In the genomic region with DNA sequence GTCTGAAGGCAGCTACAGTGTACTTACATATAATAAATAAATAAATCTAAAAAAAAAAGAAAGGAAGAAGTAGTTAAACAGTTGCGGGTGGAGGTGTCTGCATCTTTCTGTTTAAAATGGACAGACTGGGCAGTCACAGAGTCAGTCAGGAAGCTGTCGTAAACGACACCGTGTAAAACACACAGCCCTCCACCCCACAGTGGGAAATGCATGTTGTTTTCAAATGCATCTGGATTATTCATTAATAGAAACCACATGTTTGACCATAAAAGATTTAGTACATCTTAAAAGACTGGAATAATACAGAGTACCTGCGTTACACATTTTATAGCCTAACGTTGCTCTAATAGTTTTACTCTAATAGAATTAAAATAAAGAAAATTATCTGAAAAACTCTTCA, we compare ENCODE assay signal across 21 mouse cellular contexts. TPM values are rescaled to one million over a fixed set of nuclear protein-coding genes. Genes with fewer than 3 reads are reported as not detected.
DNase-seq lines count a peak whose midpoint lies in the region; ATAC-seq lines count a peak whose summit lies in the region.
"Had no signal": no experiment of that assay in that cellular context is flagged by ENCODE, and none has a peak within 500 bp of the region (broad histone marks: within the 10 kb centered on the region; RNA-seq: fewer than 3 reads in every experiment).

No protein-coding gene starts in this region.

- no peak overlapping the region for H3K27ac ChIP-seq in embryonic facial prominence, embryonic 11.5 days (replicated peaks; ENCODE audit: low read depth, low read length)
- H3K27ac ChIP-seq in embryonic facial prominence, embryonic 10.5 days (replicated peaks): no peak overlapping the region
- H3K27ac ChIP-seq in embryonic facial prominence, embryonic 14.5 days (replicated peaks; ENCODE audit: low read depth, low read length): no peak overlapping the region
- no peak overlapping the region for H3K27ac ChIP-seq in limb, embryonic 13.5 days
- H3K27ac ChIP-seq in heart, embryonic 11.5 days (ENCODE audit: low read depth, low read length): no peak overlapping the region

- DNase-seq in embryonic facial prominence, embryonic 11.5 days (ENCODE audit: low spot score): peak; percentile 26
- no peak for DNase-seq in embryonic facial prominence, embryonic 10.5 days (ENCODE audit: low spot score)
- peak; percentile 26 for DNase-seq in embryonic facial prominence, embryonic 14.5 days (ENCODE audit: low spot score)
- DNase-seq in forelimb bud, embryonic 11.5 days (ENCODE audit: low read depth, low spot score): peak; percentile 74
- DNase-seq in heart, adult 18-20 months: no peak
- no peak for DNase-seq in lung, postnatal 25 days (ENCODE audit: low spot score)
- DNase-seq: adrenal gland, adult 2 months; adrenal gland, postnatal 10 days; adrenal gland, postnatal 25 days; cerebellum, adult 11 months; cerebellum, adult 18-20 months; cerebellum, adult 8-10 months; cerebellum, adult 9-11 months; cerebellum, postnatal 14 days; cerebellum, postnatal 36 days; forebrain, postnatal 0 days had no signal

- H3K27me3 ChIP-seq in embryonic facial prominence, embryonic 11.5 days (ENCODE audit: control insufficient read depth, insufficient read depth, low read length): no peaks in the 10 kb centered on the region
- 0 out of 2 replicates have a peak, but pooled peaks cover 4% of the 10 kb centered on the region for H3K27me3 ChIP-seq in embryonic facial prominence, embryonic 10.5 days (replicated peaks; ENCODE audit: low read depth, poor library complexity, severe bottlenecking)
- no peaks in the 10 kb centered on the region for H3K27me3 ChIP-seq in embryonic facial prominence, embryonic 14.5 days (replicated peaks; ENCODE audit: control insufficient read depth, insufficient read depth, low read length)
- peaks cover 31% of the 10 kb centered on the region for H3K27me3 ChIP-seq in limb, embryonic 13.5 days
- H3K27me3 ChIP-seq in heart, embryonic 11.5 days (ENCODE audit: control insufficient read depth, insufficient read depth, low read length): no peaks in the 10 kb centered on the region
- H3K27me3 ChIP-seq: embryonic facial prominence, embryonic 13.5 days; forebrain, embryonic 15.5 days had no signal

- H3K9ac ChIP-seq in embryonic facial prominence, embryonic 11.5 days (replicated peaks; ENCODE audit: low read length): no peak overlapping the region
- no peak overlapping the region for H3K9ac ChIP-seq in embryonic facial prominence, embryonic 14.5 days (ENCODE audit: low read depth, low read length)
- no peak overlapping the region for H3K9ac ChIP-seq in limb, embryonic 13.5 days
- no peak overlapping the region for H3K9ac ChIP-seq in heart, embryonic 11.5 days (ENCODE audit: low read depth, low read length)
- H3K9ac ChIP-seq: embryonic facial prominence, embryonic 13.5 days; forebrain, embryonic 13.5 days; forebrain, embryonic 15.5 days; forebrain, postnatal 0 days had no signal

- no peaks in the 10 kb centered on the region for H3K9me3 ChIP-seq in embryonic facial prominence, embryonic 11.5 days (replicated peaks; ENCODE audit: control insufficient read depth, low read length)
- no peaks in the 10 kb centered on the region for H3K9me3 ChIP-seq in embryonic facial prominence, embryonic 10.5 days
- H3K9me3 ChIP-seq in embryonic facial prominence, embryonic 14.5 days (ENCODE audit: control insufficient read depth, low read length): no peaks in the 10 kb centered on the region
- no peaks in the 10 kb centered on the region for H3K9me3 ChIP-seq in limb, embryonic 13.5 days
- no peaks in the 10 kb centered on the region for H3K9me3 ChIP-seq in heart, embryonic 11.5 days (replicated peaks; ENCODE audit: control insufficient read depth, low read length)
- H3K9me3 ChIP-seq: embryonic facial prominence, embryonic 13.5 days; forebrain, embryonic 13.5 days; forebrain, embryonic 15.5 days had no signal

- H3K4me1 ChIP-seq in embryonic facial prominence, embryonic 11.5 days (ENCODE audit: control insufficient read depth, insufficient read depth, low read length): no peaks in the 10 kb centered on the region
- H3K4me1 ChIP-seq in embryonic facial prominence, embryonic 10.5 days: peaks cover 24% of the 10 kb centered on the region
- peaks cover 7% of the 10 kb centered on the region; the same call in 1 of the 2 replicates for H3K4me1 ChIP-seq in embryonic facial prominence, embryonic 14.5 days (ENCODE audit: control insufficient read depth, insufficient read depth, low read length)
- peaks cover 25% of the 10 kb centered on the region for H3K4me1 ChIP-seq in limb, embryonic 13.5 days
- no peaks in the 10 kb centered on the region for H3K4me1 ChIP-seq in heart, embryonic 11.5 days (ENCODE audit: control insufficient read depth, insufficient read depth, low read length)

- H3K36me3 ChIP-seq in embryonic facial prominence, embryonic 11.5 days (replicated peaks; ENCODE audit: control insufficient read depth, insufficient read depth, low read depth, low read length): no peaks in the 10 kb centered on the region
- no peaks in the 10 kb centered on the region for H3K36me3 ChIP-seq in embryonic facial prominence, embryonic 10.5 days (replicated peaks)
- H3K36me3 ChIP-seq in embryonic facial prominence, embryonic 14.5 days (ENCODE audit: control insufficient read depth, insufficient read depth, low read length): no peaks in the 10 kb centered on the region
- H3K36me3 ChIP-seq in limb, embryonic 13.5 days: no peaks in the 10 kb centered on the region
- H3K36me3 ChIP-seq in heart, embryonic 11.5 days (ENCODE audit: control insufficient read depth, insufficient read depth, low read length): no peaks in the 10 kb centered on the region
- H3K36me3 ChIP-seq: embryonic facial prominence, embryonic 13.5 days; forebrain, embryonic 15.5 days had no signal

- H3K4me2 ChIP-seq in embryonic facial prominence, embryonic 11.5 days (ENCODE audit: low read depth, low read length): no peak overlapping the region
- no peak overlapping the region for H3K4me2 ChIP-seq in embryonic facial prominence, embryonic 14.5 days (ENCODE audit: low read depth, low read length)
- no peak overlapping the region for H3K4me2 ChIP-seq in limb, embryonic 13.5 days (replicated peaks)
- H3K4me2 ChIP-seq in heart, embryonic 11.5 days: no peak overlapping the region
- H3K4me2 ChIP-seq: embryonic facial prominence, embryonic 13.5 days; forebrain, embryonic 13.5 days; forebrain, embryonic 15.5 days had no signal

- WGBS in embryonic facial prominence, embryonic 11.5 days: 66% methylated on average over 6 of the region's 6 CpGs
- WGBS in embryonic facial prominence, embryonic 10.5 days: 68% methylated on average over 6 of the region's 6 CpGs
- 48% methylated on average over 6 of the region's 6 CpGs for WGBS in embryonic facial prominence, embryonic 14.5 days
- 9% methylated on average over 6 of the region's 6 CpGs for WGBS in limb, embryonic 13.5 days
- WGBS in heart, embryonic 11.5 days (ENCODE audit: insufficient replicate concordance): 87% methylated on average over 6 of the region's 6 CpGs

- H3K4me3 ChIP-seq in embryonic facial prominence, embryonic 11.5 days (ENCODE audit: low read depth, low read length): no peak overlapping the region
- no peak overlapping the region for H3K4me3 ChIP-seq in embryonic facial prominence, embryonic 10.5 days
- no peak overlapping the region for H3K4me3 ChIP-seq in embryonic facial prominence, embryonic 14.5 days (ENCODE audit: low read depth, low read length)
- no peak overlapping the region for H3K4me3 ChIP-seq in limb, embryonic 13.5 days
- no peak overlapping the region for H3K4me3 ChIP-seq in heart, embryonic 11.5 days (ENCODE audit: low read depth, low read length)
- H3K4me3 ChIP-seq: embryonic facial prominence, embryonic 13.5 days; forebrain, embryonic 13.5 days; forebrain, embryonic 15.5 days had no signal

- no peak for ATAC-seq in embryonic facial prominence, embryonic 11.5 days (replicated peaks; ENCODE audit: insufficient number of reproducible peaks, low FRiP score, low TSS enrichment, low read depth)
- ATAC-seq in embryonic facial prominence, embryonic 14.5 days (ENCODE audit: low read depth): no peak
- peak; percentile 67; the same call in 1 of the 2 replicates for ATAC-seq in limb, embryonic 13.5 days (ENCODE audit: low FRiP score, low read depth)
- ATAC-seq in heart, embryonic 11.5 days (replicated peaks; ENCODE audit: insufficient number of reproducible peaks, low FRiP score, low TSS enrichment): no peak
- ATAC-seq: forebrain, embryonic 13.5 days; forebrain, embryonic 15.5 days; forebrain, postnatal 0 days had no signal

RNA-seq across cellular contexts. Expression of a gene that starts 34.1 kb away (rescaled TPM):
- 146 and 183 TPM in 2 replicates for polyA plus RNA-seq in embryonic facial prominence, embryonic 11.5 days (2014; fragmentation: Nextera tagmentation; extraction: Ambion mirVana)
- polyA plus RNA-seq in embryonic facial prominence, embryonic 10.5 days (2016; fragmentation: Nextera tagmentation; extraction: Ambion mirVana): 124 and 138 TPM in 2 replicates
- 107 and 118 TPM in 2 replicates for polyA plus RNA-seq in embryonic facial prominence, embryonic 14.5 days (2014; fragmentation: Nextera tagmentation; extraction: Ambion mirVana)
- 110 and 115 TPM in 2 replicates for polyA plus RNA-seq in limb, embryonic 13.5 days (2015; fragmentation: Nextera tagmentation; extraction: Ambion mirVana)
- polyA plus RNA-seq in heart, embryonic 11.5 days (2014; fragmentation: Nextera tagmentation; extraction: Ambion mirVana): 103 and 109 TPM in 2 replicates
- 10 to 100 TPM; 54.8 to 56.8 TPM for total RNA-seq in heart, adult 18-20 months (2021)

Comparison
In these comparisons a context has a peak if more than half of its experiments do, and no peak if none do; other contexts are left out.
1. DNase-seq: peak in embryonic facial prominence, embryonic 11.5 days (single experiment), embryonic facial prominence, embryonic 14.5 days (single experiment) and forelimb bud, embryonic 11.5 days (single experiment); none in embryonic facial prominence, embryonic 10.5 days (single experiment), heart, adult 18-20 months (0 of 2) and lung, postnatal 25 days (single experiment).